Mouse (Mus musculus) liver, embryonic 15.5 days (tissue): ENCODE measurements around the gene Col1a2. TPM values are rescaled to one million over a fixed set of nuclear protein-coding genes. Genes with fewer than 3 reads are reported as not detected.

Experiments
- ATAC-seq: fragments of 200-750 bp; cut with Nextera tagmentation; 2 replicates; pipeline ENCODE4 v1.8.0; 2017; ENCODE audit warnings: moderate number of reproducible peaks, mild to moderate bottlenecking, moderate library complexity; ENCODE audit not compliant: insufficient read depth
- H3K27ac ChIP-seq: fragments of 300-500 bp; sonication (generic); replicated peaks from 2 replicates; pipeline ENCODE4 v1.5.1; 2015; ENCODE audit warnings: mild to moderate bottlenecking, inconsistent platforms
- H3K27me3 ChIP-seq: fragments of 300-500 bp; sonication (generic); 2 replicates; pipeline ENCODE4 v1.6.1; 2015; ENCODE audit warnings: mild to moderate bottlenecking, inconsistent platforms
- H3K36me3 ChIP-seq: fragments of 300-500 bp; sonication (generic); replicated peaks from 2 replicates; pipeline ENCODE4 v1.6.1; 2015; ENCODE audit warnings: moderate library complexity, mild to moderate bottlenecking, inconsistent platforms
- H3K4me1 ChIP-seq: fragments of 300-500 bp; sonication (generic); replicated peaks from 2 replicates; pipeline ENCODE4 v1.6.1; 2015; ENCODE audit warnings: inconsistent platforms
- H3K4me2 ChIP-seq: fragments of 300-500 bp; sonication (generic); 2 replicates; pipeline ENCODE4 v1.6.1; 2015; ENCODE audit warnings: moderate library complexity, mild to moderate bottlenecking, inconsistent platforms
- H3K4me3 ChIP-seq: fragments of 300-500 bp; sonication (generic); replicated peaks from 2 replicates; pipeline ENCODE4 v1.5.1; 2015; ENCODE audit warnings: mild to moderate bottlenecking, inconsistent platforms
- H3K9ac ChIP-seq: fragments of 300-500 bp; sonication (generic); 2 replicates; pipeline ENCODE4 v1.6.1; 2015; ENCODE audit warnings: moderate library complexity, mild to moderate bottlenecking, inconsistent platforms
- H3K9me3 ChIP-seq: fragments of 300-500 bp; sonication (generic); replicated peaks from 2 replicates; pipeline ENCODE4 v1.6.1; 2016; ENCODE audit warnings: inconsistent platforms
- WGBS: fragments of 180-500 bp; shearing (Covaris S2); methylation state at CpG from one replicate; pipeline ENCODE4 v1.1.7; 2015; ENCODE audit warnings: mixed read lengths; ENCODE audit not compliant: insufficient replicate concordance; 5-methylcytosine and 5-hydroxymethylcytosine counted together
- polyA plus RNA-seq: library from polyadenylated mRNA; unstranded; fragments of >200 nt; fragmentation: Nextera tagmentation; extraction: Ambion mirVana; gene quantifications from 2 replicates; pipeline ENCODE4 v1.2.1, GENCODE M21; 2015

Col1a2 gene
- polyA plus RNA-seq, 1 experiment from 2014 or later: 46.2 TPM

- Histone ChIP-seq H3K27ac (no peak overlapping the region), H3K9ac (no peak overlapping the region), H3K9me3 (no peaks in the 10 kb centered on the region), H3K4me2 (no peak overlapping the region), H3K4me3 (no peak overlapping the region), H3K27me3 (no peaks in the 10 kb centered on the region), H3K36me3 (no peaks in the 10 kb centered on the region), H3K4me1 (no peaks in the 10 kb centered on the region)
- WGBS: 35% methylated on average over 4 of the region's 4 CpGs
- no peak for ATAC-seq
Measured at GRCm38 (mm10) chr6:4587946-4588345, 83.3 kb downstream of the Col1a2 start.

- Histone ChIP-seq H3K36me3 (no peaks in the 10 kb centered on the region), H3K9ac (no peak overlapping the region), H3K27ac (no peak overlapping the region), H3K4me3 (no peak overlapping the region), H3K4me1 (no peaks in the 10 kb centered on the region), H3K4me2 (no peak overlapping the region), H3K9me3 (no peaks in the 10 kb centered on the region), H3K27me3 (no peaks in the 10 kb centered on the region)
- ATAC-seq: no peak
- 71% methylated on average over 3 of the region's 3 CpGs for WGBS
Measured at GRCm38 (mm10) chr6:4588722-4589121, 84.1 kb downstream of the Col1a2 start.

GRCm38 (mm10) chr6:4590089-4590488, 85.5 kb downstream of the Col1a2 start:
- ATAC-seq: no peak
- Histone ChIP-seq H3K9me3 (no peaks in the 10 kb centered on the region), H3K27me3 (no peaks in the 10 kb centered on the region), H3K9ac (no peak overlapping the region), H3K4me1 (no peaks in the 10 kb centered on the region), H3K36me3 (no peaks in the 10 kb centered on the region), H3K4me3 (no peak overlapping the region), H3K27ac (no peak overlapping the region), H3K4me2 (no peak overlapping the region)
- 48% methylated on average over 8 of the region's 8 CpGs for WGBS

Other genes starting within 250 kb of the Col1a2 start
- 6.0 and 6.7 TPM in 2 replicates for gene Casd1, start 96.0 kb downstream of the Col1a2 start, polyA plus RNA-seq
- 19.6 and 20.8 TPM in 2 replicates for gene Sgce, start 242.4 kb downstream of the Col1a2 start, polyA plus RNA-seq
- gene Peg10, start 242.5 kb downstream of the Col1a2 start, polyA plus RNA-seq: 1.8 and 2.0 TPM in 2 replicates